Mouse (Mus musculus) neural tube, embryonic 14.5 days (tissue): ENCODE measurements around the gene Cyp2d10. TPM values are rescaled to one million over a fixed set of nuclear protein-coding genes. Genes with fewer than 3 reads are reported as not detected.
"Not testable (repeated sequence)": the region's sequence is repeated elsewhere in the genome, so short reads cannot be mapped to it uniquely, and the experiment has no call there.

Experiments
- ATAC-seq: fragments of 200-750 bp; cut with Nextera tagmentation; 2 replicates; pipeline ENCODE4 v1.8.0; 2017; ENCODE audit warnings: low read depth, mild to moderate bottlenecking, moderate TSS enrichment, moderate library complexity
- H3K27ac ChIP-seq: fragments of 300-500 bp; sonication (generic); 2 replicates; pipeline ENCODE4 v1.5.1; 2014; ENCODE audit warnings: low read depth, mild to moderate bottlenecking, control low read depth, low read length, moderate library complexity, mixed read lengths
- H3K27me3 ChIP-seq: fragments of 300-500 bp; sonication (generic); 2 replicates; pipeline ENCODE4 v1.6.1; 2014; ENCODE audit warnings: low read length; ENCODE audit not compliant: control insufficient read depth, insufficient read depth
- H3K36me3 ChIP-seq: fragments of 300-500 bp; sonication (generic); 2 replicates; pipeline ENCODE4 v1.6.1; 2014; ENCODE audit warnings: low read length, mixed read lengths; ENCODE audit not compliant: control insufficient read depth, insufficient read depth
- H3K4me1 ChIP-seq: fragments of 300-500 bp; sonication (generic); 2 replicates; pipeline ENCODE4 v1.6.1; 2014; ENCODE audit warnings: low read length; ENCODE audit not compliant: control insufficient read depth, insufficient read depth
- H3K4me2 ChIP-seq: fragments of 300-500 bp; sonication (generic); 2 replicates; pipeline ENCODE4 v1.6.1; 2014; ENCODE audit warnings: mild to moderate bottlenecking, low read depth, low read length, control low read depth
- H3K4me3 ChIP-seq: fragments of 300-500 bp; sonication (generic); 2 replicates; pipeline ENCODE4 v1.5.1; 2014; ENCODE audit warnings: low read depth, low read length, control low read depth, mixed read lengths
- H3K9ac ChIP-seq: fragments of 300-500 bp; sonication (generic); replicated peaks from 2 replicates; pipeline ENCODE4 v1.6.1; 2014; ENCODE audit warnings: low read depth, mild to moderate bottlenecking, control low read depth, low read length, mixed read lengths
- H3K9me3 ChIP-seq: fragments of 300-500 bp; sonication (generic); 2 replicates; pipeline ENCODE4 v1.6.1; 2016; ENCODE audit warnings: low read length; ENCODE audit not compliant: control insufficient read depth
- whole genome bisulfite sequencing: fragments of 180-500 bp; shearing (Covaris S2); extraction: QIAGEN DNeasy Blood & Tissue Kit; methylation state at CpG from one replicate; pipeline ENCODE4 v1.1.7; 2014; 5-methylcytosine and 5-hydroxymethylcytosine counted together
- polyA plus RNA-seq: library from polyadenylated mRNA; unstranded; fragments of >200 nt; fragmentation: Nextera tagmentation; extraction: Ambion mirVana; gene quantifications from 2 replicates; pipeline ENCODE4 v1.2.1, GENCODE M21; 2014

Gene Cyp2d10
- polyA plus RNA-seq, 1 experiment from 2014 or later = not detected

GRCm38 (mm10) chr15:82404163-82404562 is 2.8 kb downstream of the Cyp2d10 start:
- no peak for ATAC-seq
- Histone ChIP-seq H3K27ac (no peak overlapping the region), H3K4me1 (no peaks in the 10 kb centered on the region), H3K4me3 (no peak overlapping the region), H3K27me3 (no peaks in the 10 kb centered on the region), H3K9ac (no peak overlapping the region), H3K4me2 (no peak overlapping the region), H3K36me3 (no peaks in the 10 kb centered on the region), H3K9me3 (no peaks in the 10 kb centered on the region)
- 94% methylated on average over 3 of the region's 3 CpGs for WGBS

GRCm38 (mm10) chr15:82403606-82404005 is 3.4 kb downstream of the Cyp2d10 start:
- H3K9me3 ChIP-seq = no peaks in the 10 kb centered on the region
- WGBS = 94% methylated on average over 9 of the region's 9 CpGs
- H3K27me3 ChIP-seq = no peaks in the 10 kb centered on the region
- no peak overlapping the region for H3K9ac ChIP-seq
- H3K4me2 ChIP-seq = no peak overlapping the region
- ATAC-seq = no peak
- no peaks in the 10 kb centered on the region for H3K36me3 ChIP-seq
- no peaks in the 10 kb centered on the region for H3K4me1 ChIP-seq
- no peak overlapping the region for H3K4me3 ChIP-seq
- H3K27ac ChIP-seq = no peak overlapping the region

- no peaks in the 10 kb centered on the region for H3K36me3 ChIP-seq
- no peaks in the 10 kb centered on the region for H3K9me3 ChIP-seq
- no peaks in the 10 kb centered on the region for H3K27me3 ChIP-seq
- no peak for ATAC-seq
- no peak overlapping the region for H3K4me3 ChIP-seq
- H3K4me2 ChIP-seq = no peak overlapping the region
- H3K27ac ChIP-seq = no peak overlapping the region
- WGBS = 88% methylated on average over 6 of the region's 6 CpGs
- no peaks in the 10 kb centered on the region for H3K4me1 ChIP-seq
- H3K9ac ChIP-seq = no peak overlapping the region
Observed at GRCm38 (mm10) chr15:82402741-82403140, 4.3 kb downstream of the Cyp2d10 start.

GRCm38 (mm10) chr15:82402106-82402505 is 4.9 kb downstream of the Cyp2d10 start:
- H3K9ac ChIP-seq = no peak overlapping the region
- no peaks in the 10 kb centered on the region for H3K9me3 ChIP-seq
- no peak overlapping the region for H3K4me3 ChIP-seq
- H3K27me3 ChIP-seq = no peaks in the 10 kb centered on the region
- H3K4me2 ChIP-seq = no peak overlapping the region
- no peak overlapping the region for H3K27ac ChIP-seq
- H3K4me1 ChIP-seq = no peaks in the 10 kb centered on the region
- ATAC-seq = no peak
- no peaks in the 10 kb centered on the region for H3K36me3 ChIP-seq

GRCm38 (mm10) chr15:82401516-82401915 is 5.5 kb downstream of the Cyp2d10 start:
- 14% methylated on average over 2 of the region's 2 CpGs for WGBS
- no peaks in the 10 kb centered on the region for H3K4me1 ChIP-seq
- no peak for ATAC-seq
- H3K36me3 ChIP-seq = no peaks in the 10 kb centered on the region
- no peak overlapping the region for H3K9ac ChIP-seq
- H3K9me3 ChIP-seq = no peaks in the 10 kb centered on the region
- H3K4me2 ChIP-seq = no peak overlapping the region
- no peak overlapping the region for H3K27ac ChIP-seq
- H3K4me3 ChIP-seq = no peak overlapping the region
- H3K27me3 ChIP-seq = no peaks in the 10 kb centered on the region

GRCm38 (mm10) chr15:82395955-82396354 is 11.0 kb downstream of the Cyp2d10 start:
- H3K9me3 ChIP-seq, H3K36me3 ChIP-seq, H3K4me3 ChIP-seq, H3K27me3 ChIP-seq, H3K4me2 ChIP-seq, ATAC-seq, H3K4me1 ChIP-seq, H3K9ac ChIP-seq, H3K27ac ChIP-seq: not testable (repeated sequence)
- WGBS = 95% methylated on average over 3 of the region's 3 CpGs

GRCm38 (mm10) chr15:82393922-82394321 is 13.1 kb downstream of the Cyp2d10 start, which contains the start of gene Cyp2d11:
Gene Cyp2d11 (minus strand): TSS chr15:82394022.
- not testable (repeated sequence) for H3K27ac ChIP-seq, H3K9ac ChIP-seq, H3K36me3 ChIP-seq, H3K27me3 ChIP-seq, H3K9me3 ChIP-seq, H3K4me1 ChIP-seq, H3K4me3 ChIP-seq, ATAC-seq, H3K4me2 ChIP-seq
- WGBS = 82% methylated on average over 2 of the region's 2 CpGs

GRCm38 (mm10) chr15:82389916-82390315 is 17.1 kb downstream of the Cyp2d10 start:
- 93% methylated on average over 10 of the region's 10 CpGs for WGBS
- not testable (repeated sequence) for H3K27ac ChIP-seq, H3K4me1 ChIP-seq

GRCm38 (mm10) chr15:82385729-82386128 is 21.3 kb downstream of the Cyp2d10 start:
- Histone ChIP-seq H3K4me3 (no peak overlapping the region), H3K9ac (no peak overlapping the region), H3K9me3 (no peaks in the 10 kb centered on the region), H3K36me3 (no peaks in the 10 kb centered on the region), H3K4me2 (no peak overlapping the region), H3K27ac (no peak overlapping the region), H3K27me3 (no peaks in the 10 kb centered on the region), H3K4me1 (no peaks in the 10 kb centered on the region)
- WGBS = 92% methylated on average over 2 of the region's 2 CpGs
- no peak for ATAC-seq

More at GRCm38 (mm10) chr15:82389916-82390315, 17.1 kb downstream of the Cyp2d10 start:
- H3K9me3 ChIP-seq, ATAC-seq, H3K27me3 ChIP-seq, H3K4me2 ChIP-seq, H3K9ac ChIP-seq, H3K36me3 ChIP-seq, H3K4me3 ChIP-seq: not testable (repeated sequence)

GRCm38 (mm10) chr15:82382441-82382840 is 24.6 kb downstream of the Cyp2d10 start:
- Histone ChIP-seq H3K27ac (no peak overlapping the region), H3K4me3 (no peak overlapping the region), H3K9me3 (no peaks in the 10 kb centered on the region), H3K27me3 (no peaks in the 10 kb centered on the region), H3K4me1 (no peaks in the 10 kb centered on the region), H3K4me2 (no peak overlapping the region), H3K36me3 (no peaks in the 10 kb centered on the region), H3K9ac (no peak overlapping the region)
- WGBS = 95% methylated on average over 2 of the region's 2 CpGs
- no peak for ATAC-seq
